Mouse (Mus musculus) forebrain, embryonic 16.5 days (tissue): ENCODE results near the gene Vgll4. TPM values are rescaled to one million over a fixed set of nuclear protein-coding genes. Genes with fewer than 3 reads are reported as not detected.

Experiments used
- ATAC-seq: fragments of 200-750 bp; cut with Nextera tagmentation; 2 replicates; pipeline ENCODE4 v1.8.0; 2017; ENCODE audit warnings: mild to moderate bottlenecking, moderate library complexity
- H3K27ac ChIP-seq: fragments of 300-500 bp; sonication (generic); 2 replicates; pipeline ENCODE4 v1.5.1; 2014; ENCODE audit warnings: low read length, control low read depth
- H3K27me3 ChIP-seq: fragments of 300-500 bp; sonication (generic); replicated peaks from 2 replicates; pipeline ENCODE4 v1.6.1; 2014; ENCODE audit warnings: low read length; ENCODE audit not compliant: control insufficient read depth, insufficient read depth
- H3K36me3 ChIP-seq: fragments of 300-500 bp; sonication (generic); 2 replicates; pipeline ENCODE4 v1.6.1; 2014; ENCODE audit not compliant: control insufficient read depth, insufficient read depth
- H3K4me1 ChIP-seq: fragments of 300-500 bp; sonication (generic); replicated peaks from 2 replicates; pipeline ENCODE4 v1.6.1; 2014; ENCODE audit warnings: low read length; ENCODE audit not compliant: control insufficient read depth, insufficient read depth
- H3K4me2 ChIP-seq: fragments of 300-500 bp; sonication (generic); 2 replicates; pipeline ENCODE4 v1.6.1; 2014; ENCODE audit warnings: mild to moderate bottlenecking, low read length, control low read depth
- H3K4me3 ChIP-seq: fragments of 300-500 bp; sonication (generic); replicated peaks from 2 replicates; pipeline ENCODE4 v1.5.1; 2014; ENCODE audit warnings: mild to moderate bottlenecking, low read length, control low read depth
- H3K9ac ChIP-seq: fragments of 300-500 bp; sonication (generic); replicated peaks from 2 replicates; pipeline ENCODE4 v1.6.1; 2014; ENCODE audit warnings: low read depth, low read length, control low read depth
- H3K9me3 ChIP-seq: fragments of 300-500 bp; sonication (generic); 2 replicates; pipeline ENCODE4 v1.6.1; 2016; ENCODE audit warnings: low read length; ENCODE audit not compliant: control insufficient read depth
- WGBS: fragments of 180-500 bp; shearing (Covaris S2); extraction: QIAGEN DNeasy Blood & Tissue Kit; methylation state at CpG from one replicate; pipeline ENCODE4 v1.1.7; 2014; 5-methylcytosine and 5-hydroxymethylcytosine counted together
- polyA plus RNA-seq: library from polyadenylated mRNA; unstranded; fragments of >200 nt; fragmentation: Nextera tagmentation; extraction: Ambion mirVana; gene quantifications from 2 replicates; pipeline ENCODE4 v1.2.1, GENCODE M21; 2015

The Vgll4 gene
- polyA plus RNA-seq, 1 experiment from 2014 or later = 74.3 TPM

DNA sequence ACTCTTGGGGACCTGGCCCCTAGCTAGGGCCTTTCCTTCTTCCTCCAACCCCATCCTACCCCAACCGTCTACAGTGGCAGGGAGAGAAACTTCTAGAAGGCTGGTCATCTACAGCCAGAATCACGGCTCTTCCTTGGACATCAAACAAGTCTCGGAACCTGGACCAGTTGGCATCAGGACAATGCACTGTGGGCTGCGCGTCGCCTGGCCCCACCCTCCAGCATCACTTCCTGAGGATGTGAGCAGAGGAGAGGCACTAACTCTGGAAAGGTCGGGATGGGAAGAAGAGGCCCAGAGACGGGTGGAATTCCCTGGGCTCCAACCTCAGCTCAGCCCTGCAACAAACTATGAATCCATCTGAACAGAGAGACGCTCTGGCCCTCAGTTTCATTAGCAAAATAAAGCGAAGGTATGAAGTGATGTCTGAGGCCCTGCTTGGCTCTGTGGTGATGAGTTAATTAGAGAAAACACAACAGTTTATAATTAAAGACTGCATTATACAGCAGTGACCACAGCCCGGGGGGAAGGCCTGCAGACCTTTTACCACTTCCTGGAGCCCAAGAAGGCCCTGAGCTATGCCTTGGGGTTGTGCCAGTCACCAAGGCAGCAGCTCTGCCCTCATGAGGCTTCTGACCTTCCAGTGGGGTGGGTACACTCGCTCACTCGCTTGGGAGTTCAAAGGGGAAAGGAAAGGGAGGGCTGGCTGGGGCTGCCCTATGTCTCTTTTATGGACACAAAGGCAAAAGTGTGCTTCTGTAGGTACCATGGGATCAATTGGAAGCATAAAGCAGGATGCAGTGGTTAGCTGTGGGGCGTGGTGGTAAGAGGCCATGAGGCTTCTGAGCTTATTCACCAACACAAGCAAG, 51.8 kb downstream of the Vgll4 start:
- WGBS = 64% methylated on average over 14 of the region's 14 CpGs
- H3K27me3 ChIP-seq = no peaks in the 10 kb centered on the region

DNA sequence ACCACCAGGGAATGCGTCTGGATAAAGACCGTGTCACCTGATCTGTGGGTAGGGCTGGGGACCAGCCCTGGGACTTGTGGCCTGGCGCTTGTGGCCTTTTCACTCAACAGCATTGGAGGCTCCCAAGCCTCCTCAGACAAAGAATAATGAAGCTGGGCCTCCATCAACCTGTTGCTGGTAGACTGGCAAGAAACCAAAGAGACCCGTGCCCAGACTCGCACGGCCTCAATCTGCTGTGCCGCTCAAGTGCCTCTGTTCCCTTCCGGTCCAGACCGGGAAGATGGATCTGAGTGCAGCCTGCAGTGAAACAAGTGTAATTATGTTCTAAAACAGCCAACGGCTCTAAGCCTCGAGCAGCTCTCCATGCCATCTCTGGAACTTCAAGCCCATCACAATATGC, 52.7 kb downstream of the Vgll4 start:
- WGBS = 9% methylated on average over 11 of the region's 11 CpGs
- Histone ChIP-seq H3K9me3 (no peaks in the 10 kb centered on the region), H3K4me2 (peak overlapping the region; percentile 48), H3K4me1 (peaks cover 69% of the 10 kb centered on the region), H3K9ac (no peak overlapping the region), H3K27me3 (no peaks in the 10 kb centered on the region), H3K36me3 (no peaks in the 10 kb centered on the region), H3K4me3 (peak overlapping the region; percentile 17; the same call in 1 of the 2 replicates), H3K27ac (peak overlapping the region; percentile 42; the same call in 1 of the 2 replicates)
- ATAC-seq = no peak; the same call in 1 of the 2 replicates

More for the DNA sequence above, 51.8 kb downstream of the Vgll4 start:
- Histone ChIP-seq H3K27ac (peak overlapping the region; percentile 13), H3K4me2 (peak overlapping the region; percentile 60), H3K9ac (no peak overlapping the region; the same call in none of the 2 replicates), H3K4me3 (no peak overlapping the region), H3K9me3 (no peaks in the 10 kb centered on the region), H3K4me1 (peaks cover 68% of the 10 kb centered on the region), H3K36me3 (no peaks in the 10 kb centered on the region)
- no peak for ATAC-seq

DNA sequence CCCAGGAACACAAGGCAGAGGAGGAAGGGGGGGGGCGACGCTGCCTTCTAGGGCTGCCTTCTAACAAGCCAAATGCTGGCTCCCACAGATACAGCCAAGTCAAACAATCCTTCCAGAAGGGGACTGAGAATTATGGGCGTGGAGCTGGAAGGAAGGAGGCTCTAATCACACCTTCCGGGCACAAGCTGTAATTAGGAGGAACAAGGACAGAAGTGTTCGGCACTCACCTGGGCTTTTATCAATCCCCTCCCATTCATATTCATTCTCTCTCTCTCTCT, 53.1 kb downstream of the Vgll4 start:
- H3K4me3 ChIP-seq = peak overlapping the region; percentile 18

DNA sequence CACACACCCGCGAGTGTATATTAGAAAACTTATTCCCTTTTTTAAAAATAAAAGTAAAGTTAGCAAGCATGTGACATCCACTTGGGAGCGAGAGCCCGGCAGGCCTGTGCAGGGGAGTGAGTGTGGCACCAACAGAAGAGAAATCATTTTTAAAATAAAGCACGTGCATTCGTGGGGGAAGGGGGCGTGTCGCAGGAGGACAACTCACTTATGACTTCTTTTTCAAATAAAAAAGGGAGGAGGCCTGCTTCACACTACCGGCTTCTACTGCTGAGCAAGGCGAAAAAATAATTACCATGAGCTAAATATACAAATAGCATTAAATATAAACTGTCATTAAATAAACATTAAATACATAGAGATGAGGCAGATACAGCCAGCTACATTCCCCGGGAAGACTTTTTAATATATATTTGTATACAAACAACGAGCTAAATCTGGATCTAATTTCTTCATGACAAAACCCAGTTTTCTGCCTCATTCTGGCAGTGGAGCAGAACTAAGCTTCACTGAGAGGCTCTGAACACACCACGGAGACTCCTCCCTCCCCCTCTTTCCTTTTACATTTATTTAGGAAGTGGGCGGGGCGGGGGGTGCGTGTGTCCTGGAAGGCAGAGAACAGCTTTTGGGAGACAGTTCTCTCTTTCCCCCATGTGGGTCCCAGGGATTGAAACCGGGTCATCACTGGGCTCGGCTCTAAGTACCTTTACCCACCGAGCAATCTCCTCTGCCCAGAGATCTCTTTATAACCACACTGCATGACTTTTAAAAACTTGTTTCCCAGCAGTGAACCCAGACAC, 53.7 kb downstream of the Vgll4 start:
- 20% methylated on average over 19 of the region's 19 CpGs for WGBS
- Histone ChIP-seq H3K4me1 (peaks cover 69% of the 10 kb centered on the region), H3K27ac (peak overlapping the region; percentile 39; the same call in 1 of the 2 replicates), H3K9ac (peak overlapping the region; percentile 16; the same call in 1 of the 2 replicates), H3K9me3 (no peaks in the 10 kb centered on the region), H3K36me3 (no peaks in the 10 kb centered on the region), H3K4me3 (peak overlapping the region; percentile 18), H3K27me3 (no peaks in the 10 kb centered on the region), H3K4me2 (peak overlapping the region; percentile 48)
- ATAC-seq = no peak

More for the DNA sequence above, 53.1 kb downstream of the Vgll4 start:
- no peaks in the 10 kb centered on the region for H3K9me3 ChIP-seq
- H3K27me3 ChIP-seq = no peaks in the 10 kb centered on the region
- peaks cover 69% of the 10 kb centered on the region for H3K4me1 ChIP-seq
- peak overlapping the region; percentile 39; the same call in 1 of the 2 replicates for H3K27ac ChIP-seq
- 6% methylated on average over 5 of the region's 5 CpGs for whole genome bisulfite sequencing
- H3K9ac ChIP-seq = peak overlapping the region; percentile 16; the same call in 1 of the 2 replicates
- no peak for ATAC-seq
- peak overlapping the region; percentile 48 for H3K4me2 ChIP-seq
- no peaks in the 10 kb centered on the region for H3K36me3 ChIP-seq

DNA sequence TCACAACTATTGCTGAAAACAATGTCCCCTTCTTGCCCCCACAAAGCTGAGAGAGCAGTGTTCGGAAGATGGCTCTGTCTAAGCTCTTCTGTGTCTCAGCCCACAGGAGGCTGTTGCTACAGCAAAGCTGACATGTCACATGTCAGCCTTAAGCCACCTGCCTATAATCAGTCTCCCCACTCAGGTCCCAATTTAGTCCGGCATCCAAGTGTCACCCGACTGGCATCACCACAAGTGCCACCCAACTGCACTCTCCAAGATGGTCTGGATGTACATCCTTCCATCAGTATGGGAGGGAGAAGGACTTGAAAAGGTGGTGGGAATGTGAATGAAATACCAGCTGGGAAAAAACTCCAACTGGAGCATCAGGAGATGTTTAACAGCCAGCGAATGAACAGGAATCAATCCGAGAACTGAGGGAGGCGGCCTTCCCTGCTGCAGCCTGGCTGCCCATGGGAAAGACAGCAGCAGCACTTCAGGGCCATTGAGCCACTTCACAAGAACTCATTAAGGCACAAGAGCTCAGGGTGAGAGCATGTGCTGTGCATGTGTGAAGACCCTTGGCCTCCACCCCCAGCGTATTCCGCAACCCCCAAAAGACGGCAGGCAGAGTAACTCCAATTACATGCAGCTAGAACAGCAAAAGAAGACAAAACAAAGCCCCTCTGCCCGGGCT, 55.6 kb downstream of the Vgll4 start:
- H3K27ac ChIP-seq = no peak overlapping the region
- H3K4me1 ChIP-seq = peaks cover 63% of the 10 kb centered on the region
- no peak overlapping the region for H3K4me2 ChIP-seq
- no peaks in the 10 kb centered on the region for H3K27me3 ChIP-seq
- H3K36me3 ChIP-seq = no peaks in the 10 kb centered on the region
- no peak overlapping the region for H3K9ac ChIP-seq
- 0 out of 2 replicates have a peak, but pooled peaks have one; percentile 9 for ATAC-seq
- 17% methylated on average over 10 of the region's 10 CpGs for WGBS
- no peaks in the 10 kb centered on the region for H3K9me3 ChIP-seq
- H3K4me3 ChIP-seq = no peak overlapping the region

DNA sequence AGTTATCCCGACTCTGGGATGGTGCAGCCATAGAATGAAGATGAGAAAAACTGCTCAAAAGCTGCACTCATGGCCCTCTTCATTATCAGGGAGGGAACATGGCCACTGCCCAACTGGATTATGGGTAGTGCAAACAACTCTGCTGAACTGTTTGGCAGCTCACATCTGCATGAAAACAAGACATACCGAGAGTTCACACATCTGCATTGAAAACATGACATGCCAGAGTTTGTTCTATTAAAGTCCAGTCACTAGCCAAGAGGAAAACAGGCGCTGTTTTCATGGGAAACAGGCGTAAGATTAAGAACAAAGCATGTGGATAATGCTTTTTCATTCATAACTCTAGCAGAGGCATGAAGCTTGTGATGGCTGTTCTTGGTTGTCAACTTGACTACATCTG, 56.7 kb downstream of the Vgll4 start:
- Histone ChIP-seq H3K4me1 (peaks cover 52% of the 10 kb centered on the region), H3K9ac (no peak overlapping the region), H3K9me3 (no peaks in the 10 kb centered on the region), H3K4me2 (no peak overlapping the region), H3K36me3 (no peaks in the 10 kb centered on the region), H3K27ac (no peak overlapping the region), H3K4me3 (no peak overlapping the region), H3K27me3 (no peaks in the 10 kb centered on the region)
- ATAC-seq = no peak
- WGBS = 35% methylated on average over 4 of the region's 4 CpGs

DNA sequence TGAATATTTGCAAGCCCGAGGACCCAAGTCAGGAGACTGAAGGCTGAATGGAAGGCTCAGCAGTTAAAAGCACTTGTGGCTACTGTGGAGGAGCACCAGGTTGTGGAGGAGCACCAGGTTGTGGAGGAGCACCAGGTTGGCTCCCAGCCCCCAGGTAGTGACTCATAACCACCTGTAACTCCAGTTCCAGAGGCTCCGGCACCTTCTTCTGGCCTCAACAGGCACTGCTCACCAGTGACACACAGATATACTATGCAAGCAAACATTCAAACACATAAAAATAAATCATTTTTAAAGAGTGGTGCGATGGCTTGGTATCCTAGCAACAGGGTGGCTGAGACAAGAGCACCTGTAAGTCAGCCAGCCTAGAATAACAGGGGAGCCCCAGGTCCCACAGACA, 58.3 kb downstream of the Vgll4 start:
- peaks cover 46% of the 10 kb centered on the region for H3K4me1 ChIP-seq
- H3K9me3 ChIP-seq = no peaks in the 10 kb centered on the region
- no peak for ATAC-seq
- H3K4me2 ChIP-seq = no peak overlapping the region
- no peak overlapping the region for H3K9ac ChIP-seq
- H3K36me3 ChIP-seq = no peaks in the 10 kb centered on the region
- 83% methylated on average over 3 of the region's 3 CpGs for WGBS
- H3K4me3 ChIP-seq = no peak overlapping the region
- H3K27ac ChIP-seq = no peak overlapping the region
- H3K27me3 ChIP-seq = no peaks in the 10 kb centered on the region

DNA sequence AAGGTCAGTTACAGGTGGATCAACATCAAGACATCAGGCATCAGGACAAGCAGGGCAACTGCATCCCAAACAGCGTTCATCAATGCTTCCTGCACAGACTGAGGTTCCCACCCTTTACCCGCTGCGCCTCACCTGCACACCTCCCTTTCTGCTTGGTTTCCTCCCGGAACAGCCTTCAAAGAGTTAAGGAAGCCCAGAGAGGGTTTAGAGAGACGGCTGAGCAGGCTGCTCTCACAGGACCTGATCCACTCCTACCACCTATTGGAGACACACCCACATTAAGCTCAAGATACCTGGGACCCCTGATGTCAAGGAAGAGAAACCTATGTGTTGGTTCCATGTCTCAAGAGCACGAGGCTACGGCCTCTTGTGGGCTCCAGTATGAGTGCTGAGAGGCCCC, 60.0 kb downstream of the Vgll4 start:
- no peaks in the 10 kb centered on the region for H3K36me3 ChIP-seq
- no peak overlapping the region for H3K27ac ChIP-seq
- H3K9me3 ChIP-seq = no peaks in the 10 kb centered on the region
- no peak for ATAC-seq
- WGBS = 90% methylated on average over 7 of the region's 7 CpGs
- H3K4me3 ChIP-seq = no peak overlapping the region
- no peak overlapping the region for H3K9ac ChIP-seq
- no peak overlapping the region for H3K4me2 ChIP-seq
- H3K27me3 ChIP-seq = no peaks in the 10 kb centered on the region
- peaks cover 34% of the 10 kb centered on the region for H3K4me1 ChIP-seq

DNA sequence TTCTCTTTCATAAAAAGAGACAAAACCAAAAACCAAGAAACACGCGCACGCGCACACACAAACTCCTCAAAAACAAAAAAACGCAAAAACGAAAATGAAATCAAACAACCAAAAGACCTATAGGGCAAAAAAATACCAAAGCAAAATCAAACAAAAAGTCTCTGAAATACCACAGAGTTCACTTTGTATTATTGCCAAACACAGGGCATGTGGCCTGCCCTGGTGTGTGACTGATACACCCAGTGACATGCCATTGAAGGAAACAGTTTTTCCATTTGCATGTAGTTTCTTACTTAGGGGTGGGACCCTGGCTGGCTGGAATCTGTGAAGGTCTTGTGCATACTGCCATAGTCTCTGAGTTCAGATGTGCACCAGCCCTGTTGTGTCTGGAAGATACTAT, 62.3 kb downstream of the Vgll4 start:
- H3K4me2 ChIP-seq = no peak overlapping the region
- no peaks in the 10 kb centered on the region for H3K36me3 ChIP-seq
- no peak for ATAC-seq
- H3K9ac ChIP-seq = no peak overlapping the region
- H3K27ac ChIP-seq = no peak overlapping the region
- H3K27me3 ChIP-seq = no peaks in the 10 kb centered on the region
- no peak overlapping the region for H3K4me3 ChIP-seq
- H3K4me1 ChIP-seq = peaks cover 21% of the 10 kb centered on the region
- no peaks in the 10 kb centered on the region for H3K9me3 ChIP-seq
- WGBS = 96% methylated on average over 6 of the region's 6 CpGs
